Mouse (Mus musculus): ENCODE measurements at regions not wholly inside any gene's neighbourhood (a gene's known extent, or its start where the extent isn't known, plus 50 kb on each side); places are given as distances from the start of the nearest gene placed in this dataset.

DNA sequence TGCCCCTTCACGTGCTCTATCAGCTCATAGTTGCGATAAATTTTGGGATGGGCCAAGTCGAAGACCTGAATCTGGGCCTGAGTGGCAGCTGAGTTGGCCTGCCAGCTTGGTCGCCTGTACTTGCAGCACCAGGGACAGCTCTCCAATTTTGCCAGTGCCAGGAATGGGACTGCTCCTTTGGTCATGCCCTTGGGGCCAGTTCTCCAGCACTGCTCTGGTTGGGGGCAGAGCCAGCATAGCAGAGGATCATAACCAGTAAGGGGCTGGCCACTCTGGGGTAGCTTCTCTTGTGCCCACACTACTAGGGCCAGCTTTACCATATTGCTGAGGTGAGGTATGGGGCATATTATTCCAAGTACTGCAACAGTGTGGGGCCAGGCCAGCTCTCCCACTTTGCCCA, 397.0 kb upstream of the Cadm2 start:
- no peaks in the 10 kb centered on the region for H3K36me3 ChIP-seq (replicated peaks; ENCODE audit: insufficient read depth, low read length)
- WGBS (ENCODE audit: insufficient replicate concordance) = 57% methylated on average over 4 of the region's 4 CpGs
- no peaks in the 10 kb centered on the region for H3K4me1 ChIP-seq (ENCODE audit: insufficient read depth)
- no peak overlapping the region for H3K4me2 ChIP-seq (ENCODE audit: low read depth, low read length)
- no peaks in the 10 kb centered on the region for H3K9me3 ChIP-seq (ENCODE audit: low read length)
- no peak for DNase-seq
- no peaks in the 10 kb centered on the region for H3K27me3 ChIP-seq (ENCODE audit: insufficient read depth, low read length)
- TF ChIP-seq CTCF (IDR thresholded peaks at IDR 0.05; ENCODE audit: low read depth) (no peak), EP300 (IDR thresholded peaks at IDR 0.05; ENCODE audit: low read depth) (no peak)
- H3K9ac ChIP-seq (replicated peaks) = no peak overlapping the region
- no peak overlapping the region for H3K4me3 ChIP-seq (ENCODE audit: low read depth, low read length)
- ATAC-seq = no peak
- H3K27ac ChIP-seq (ENCODE audit: low read depth) = no peak overlapping the region

DNA sequence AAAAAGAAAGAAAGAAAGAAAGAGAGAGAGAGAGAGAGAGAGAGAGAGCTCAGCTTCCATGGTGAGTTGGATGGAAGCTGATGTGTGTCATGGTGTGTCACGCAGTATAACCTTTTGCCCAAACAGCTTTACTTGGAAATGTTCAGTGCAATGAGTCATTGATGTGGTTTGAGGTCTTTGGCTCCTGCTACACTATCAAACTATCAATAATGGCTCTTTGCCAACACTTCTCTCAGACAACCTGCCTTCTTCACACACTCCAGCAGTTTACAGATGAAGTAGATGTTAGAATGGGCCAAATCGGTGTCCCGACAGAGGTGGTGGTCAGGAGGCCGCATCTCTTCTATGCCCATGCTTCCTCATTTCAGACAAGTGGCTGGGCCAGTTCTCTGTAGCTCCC, 369.0 kb upstream of the Cadm2 start:
- WGBS (ENCODE audit: insufficient replicate concordance) = 76% methylated on average over 4 of the region's 4 CpGs
- Histone ChIP-seq H3K9me3 (ENCODE audit: low read length) (0 out of 2 replicates have a peak, but pooled peaks cover 2% of the 10 kb centered on the region), H3K9ac (replicated peaks) (no peak overlapping the region), H3K4me3 (ENCODE audit: low read depth, low read length) (no peak overlapping the region), H3K4me2 (ENCODE audit: low read depth, low read length) (no peak overlapping the region), H3K27me3 (ENCODE audit: insufficient read depth, low read length) (no peaks in the 10 kb centered on the region), H3K4me1 (ENCODE audit: insufficient read depth) (no peaks in the 10 kb centered on the region), H3K27ac (ENCODE audit: low read depth) (no peak overlapping the region), H3K36me3 (replicated peaks; ENCODE audit: insufficient read depth, low read length) (no peaks in the 10 kb centered on the region)
- DNase-seq (no peak), ATAC-seq (no peak)
- TF ChIP-seq CTCF (IDR thresholded peaks at IDR 0.05; ENCODE audit: low read depth) (no peak), EP300 (IDR thresholded peaks at IDR 0.05; ENCODE audit: low read depth) (no peak)

DNA sequence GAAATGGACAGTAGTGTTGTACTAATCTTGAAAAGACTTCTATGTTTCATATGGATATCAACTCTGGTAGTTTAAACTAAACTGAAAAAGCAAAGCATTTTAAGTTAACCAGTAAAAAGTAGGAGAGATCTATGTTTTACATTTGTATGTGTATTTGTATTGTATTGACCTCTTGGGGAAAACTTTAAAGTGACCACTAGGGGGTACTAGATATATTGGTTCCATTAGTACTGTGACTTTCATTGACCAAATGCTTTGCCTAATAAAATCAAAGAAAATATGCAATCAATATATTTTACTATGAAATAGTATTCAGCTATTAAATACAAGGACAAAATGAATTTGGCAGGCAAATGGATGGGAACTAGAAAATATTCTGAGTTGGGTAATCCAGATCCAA, 355.9 kb upstream of the Cadm2 start:
- H3K9me3 ChIP-seq (ENCODE audit: low read length) = no peaks in the 10 kb centered on the region

DNA sequence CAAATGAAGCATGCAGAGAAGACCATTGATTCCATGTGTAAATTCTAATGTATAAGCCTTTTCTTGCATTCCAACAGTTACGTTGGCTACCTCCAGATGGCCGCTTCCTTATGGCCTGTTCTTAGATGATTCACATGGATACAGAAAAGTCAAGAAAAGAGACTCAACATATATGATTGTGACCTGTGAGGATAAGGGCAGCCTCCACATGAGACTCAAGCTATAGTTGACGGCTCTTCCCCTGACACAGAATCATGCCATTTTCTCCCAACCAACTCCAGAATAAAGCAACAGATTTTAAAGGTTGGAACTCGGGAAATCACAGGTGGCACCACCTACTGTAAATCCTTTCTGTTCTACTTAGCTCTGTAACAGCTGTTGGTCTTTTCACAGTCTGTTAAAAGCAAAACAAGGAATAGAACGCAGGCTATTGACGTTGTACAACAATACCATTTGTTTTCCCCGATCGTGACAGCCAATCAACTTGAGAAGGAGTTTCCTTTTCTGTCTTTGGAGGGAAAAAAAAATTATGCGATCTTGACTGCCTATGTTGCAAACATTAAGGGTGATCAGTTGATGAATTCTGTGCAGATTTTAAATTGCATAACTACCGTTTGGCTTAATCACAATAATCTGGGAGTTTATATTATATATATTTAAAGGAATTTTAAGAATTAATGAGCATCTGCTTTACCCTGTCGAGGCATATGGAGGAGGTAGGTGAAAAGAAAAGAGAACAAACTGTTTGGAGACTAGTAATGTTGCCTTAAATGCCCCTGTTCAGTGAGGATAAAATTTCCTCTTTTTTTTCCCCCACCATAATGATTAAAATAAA, 347.8 kb upstream of the Cadm2 start:
- Histone ChIP-seq H3K36me3 (replicated peaks; ENCODE audit: insufficient read depth, low read length) (no peaks in the 10 kb centered on the region), H3K9me3 (ENCODE audit: low read length) (no peaks in the 10 kb centered on the region), H3K27me3 (ENCODE audit: insufficient read depth, low read length) (no peaks in the 10 kb centered on the region), H3K27ac (ENCODE audit: low read depth) (no peak overlapping the region), H3K9ac (replicated peaks) (no peak overlapping the region), H3K4me3 (ENCODE audit: low read depth, low read length) (no peak overlapping the region), H3K4me1 (ENCODE audit: insufficient read depth) (no peaks in the 10 kb centered on the region), H3K4me2 (ENCODE audit: low read depth, low read length) (no peak overlapping the region)
- DNase-seq (no peak), ATAC-seq (no peak)
- no peak for TF ChIP-seq EP300 (IDR thresholded peaks at IDR 0.05; ENCODE audit: low read depth)
- no peak for TF ChIP-seq CTCF (IDR thresholded peaks at IDR 0.05; ENCODE audit: low read depth)
- 70% methylated on average over 11 of the region's 11 CpGs for WGBS (ENCODE audit: insufficient replicate concordance)

More for the DNA sequence above, 355.9 kb upstream of the Cadm2 start:
- H3K4me3 ChIP-seq (ENCODE audit: low read depth, low read length) = no peak overlapping the region
- no peak for TF ChIP-seq EP300 (IDR thresholded peaks at IDR 0.05; ENCODE audit: low read depth)
- TF ChIP-seq CTCF (IDR thresholded peaks at IDR 0.05; ENCODE audit: low read depth) = no peak
- no peak for DNase-seq
- H3K36me3 ChIP-seq (replicated peaks; ENCODE audit: insufficient read depth, low read length) = no peaks in the 10 kb centered on the region
- no peaks in the 10 kb centered on the region for H3K27me3 ChIP-seq (ENCODE audit: insufficient read depth, low read length)
- no peak overlapping the region for H3K9ac ChIP-seq (replicated peaks)
- H3K4me1 ChIP-seq (ENCODE audit: insufficient read depth) = no peaks in the 10 kb centered on the region
- no peak overlapping the region for H3K27ac ChIP-seq (ENCODE audit: low read depth)
- H3K4me2 ChIP-seq (ENCODE audit: low read depth, low read length) = no peak overlapping the region
- ATAC-seq = no peak

DNA sequence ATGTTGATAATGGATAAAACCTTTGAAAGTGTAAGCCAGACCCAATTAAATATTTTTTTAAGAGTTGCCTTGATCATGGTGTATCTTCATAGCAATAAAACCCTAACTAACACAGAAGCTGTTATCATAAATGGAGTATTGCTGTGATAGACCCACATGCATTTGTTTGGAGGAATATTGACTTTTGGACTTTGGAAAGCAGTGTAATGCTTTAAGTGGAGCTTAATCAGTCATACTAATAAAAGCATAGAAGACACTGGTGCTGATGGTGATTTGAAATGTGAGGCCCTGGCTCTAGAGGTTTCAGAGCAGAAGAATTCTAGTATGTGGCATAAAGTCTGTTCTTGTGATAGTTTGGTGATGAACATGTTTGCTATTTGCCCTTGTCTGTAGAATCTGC, 328.4 kb upstream of the Cadm2 start:
- Histone ChIP-seq H3K9me3 (ENCODE audit: low read length) (no peaks in the 10 kb centered on the region), H3K4me1 (ENCODE audit: insufficient read depth) (no peaks in the 10 kb centered on the region), H3K36me3 (replicated peaks; ENCODE audit: insufficient read depth, low read length) (no peaks in the 10 kb centered on the region), H3K4me2 (ENCODE audit: low read depth, low read length) (no peak overlapping the region), H3K27ac (ENCODE audit: low read depth) (no peak overlapping the region), H3K4me3 (ENCODE audit: low read depth, low read length) (no peak overlapping the region), H3K9ac (replicated peaks) (no peak overlapping the region), H3K27me3 (ENCODE audit: insufficient read depth, low read length) (no peaks in the 10 kb centered on the region)
- DNase-seq (no peak), ATAC-seq (no peak)
- TF ChIP-seq EP300 (IDR thresholded peaks at IDR 0.05; ENCODE audit: low read depth) (no peak), CTCF (IDR thresholded peaks at IDR 0.05; ENCODE audit: low read depth) (no peak)

DNA sequence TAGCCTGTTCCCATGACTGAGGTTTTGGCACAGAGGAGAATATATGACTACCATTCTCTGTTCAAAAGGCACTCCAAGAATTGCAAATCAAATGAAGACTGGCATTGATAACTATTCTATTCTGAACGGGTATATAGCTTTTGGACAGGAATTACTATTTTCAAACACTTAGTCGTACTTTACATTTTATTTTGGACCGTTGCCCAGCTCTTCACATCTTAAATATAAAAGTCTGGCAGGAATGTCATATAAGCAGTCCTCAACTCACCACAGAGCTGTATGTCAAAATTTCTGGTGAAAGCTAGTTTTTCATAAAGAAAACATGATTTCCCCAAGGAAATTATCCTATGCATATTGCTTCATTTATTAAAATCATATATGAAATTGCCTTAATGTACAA, 323.7 kb upstream of the Cadm2 start:
- H3K27me3 ChIP-seq (ENCODE audit: insufficient read depth, low read length) = no peaks in the 10 kb centered on the region
- H3K4me1 ChIP-seq (ENCODE audit: insufficient read depth) = no peaks in the 10 kb centered on the region
- no peaks in the 10 kb centered on the region for H3K36me3 ChIP-seq (replicated peaks; ENCODE audit: insufficient read depth, low read length)
- ATAC-seq (no peak), DNase-seq (no peak)
- TF ChIP-seq EP300 (IDR thresholded peaks at IDR 0.05; ENCODE audit: low read depth) (no peak), CTCF (IDR thresholded peaks at IDR 0.05; ENCODE audit: low read depth) (no peak)
- H3K27ac ChIP-seq (ENCODE audit: low read depth) = no peak overlapping the region
- no peak overlapping the region for H3K4me3 ChIP-seq (ENCODE audit: low read depth, low read length)
- H3K4me2 ChIP-seq (ENCODE audit: low read depth, low read length) = no peak overlapping the region
- WGBS (ENCODE audit: insufficient replicate concordance) = 75% methylated on average over 3 of the region's 3 CpGs
- no peak overlapping the region for H3K9ac ChIP-seq (replicated peaks)
- no peaks in the 10 kb centered on the region for H3K9me3 ChIP-seq (ENCODE audit: low read length)

Data from liver, postnatal 0 days (tissue).